Mouse (Mus musculus) intestine, embryonic 16.5 days (tissue): ENCODE results near the gene Ankrd54. TPM values are rescaled to one million over a fixed set of nuclear protein-coding genes. Genes with fewer than 3 reads are reported as not detected.
A peak's percentile ranks its signal among the peaks of the same experiment; 100 is the strongest.

ENCODE experiments used
- ATAC-seq: fragments of 200-750 bp; cut with Nextera tagmentation; 2 replicates; pipeline ENCODE4 v1.8.0; 2017; ENCODE audit warnings: moderate TSS enrichment, moderate library complexity
- H3K27ac ChIP-seq: fragments of 300-500 bp; sonication (generic); 2 replicates; pipeline ENCODE4 v1.5.1; 2014; ENCODE audit warnings: mild to moderate bottlenecking, low read length
- H3K27me3 ChIP-seq: fragments of 300-500 bp; sonication (generic); replicated peaks from 2 replicates; pipeline ENCODE4 v1.6.1; 2014; ENCODE audit warnings: low read length, control low read depth, mixed read lengths; ENCODE audit not compliant: control insufficient read depth, insufficient read depth
- H3K36me3 ChIP-seq: fragments of 300-500 bp; sonication (generic); 2 replicates; pipeline ENCODE4 v1.6.1; 2014; ENCODE audit warnings: low read length, control low read depth; ENCODE audit not compliant: control insufficient read depth, insufficient read depth
- H3K4me1 ChIP-seq: fragments of 300-500 bp; sonication (generic); 2 replicates; pipeline ENCODE4 v1.6.1; 2014; ENCODE audit warnings: low read length, control low read depth, mixed read lengths; ENCODE audit not compliant: control insufficient read depth, insufficient read depth
- H3K4me2 ChIP-seq: fragments of 300-500 bp; sonication (generic); 2 replicates; pipeline ENCODE4 v1.6.1; 2014; ENCODE audit warnings: low read depth, low read length, control low read depth
- H3K4me3 ChIP-seq: fragments of 300-500 bp; sonication (generic); 2 replicates; pipeline ENCODE4 v1.5.1; 2014; ENCODE audit warnings: mild to moderate bottlenecking, low read length
- H3K9ac ChIP-seq: fragments of 300-500 bp; sonication (generic); 2 replicates; pipeline ENCODE4 v1.6.1; 2014; ENCODE audit warnings: low read depth, low read length
- H3K9me3 ChIP-seq: fragments of 300-500 bp; sonication (generic); 2 replicates; pipeline ENCODE4 v1.6.1; 2016; ENCODE audit warnings: low read length, control low read depth; ENCODE audit not compliant: control insufficient read depth
- WGBS: fragments of 180-500 bp; shearing (Covaris S2); extraction: QIAGEN DNeasy Blood & Tissue Kit; methylation state at CpG from one replicate; pipeline ENCODE4 v1.1.7; 2014; 5-methylcytosine and 5-hydroxymethylcytosine counted together
- polyA plus RNA-seq: library from polyadenylated mRNA; unstranded; fragments of >200 nt; fragmentation: Nextera tagmentation; extraction: Ambion mirVana; gene quantifications from 2 replicates; pipeline ENCODE4 v1.2.1, GENCODE M21; 2015

Gene Ankrd54
- polyA plus RNA-seq: 56.4 and 57.5 TPM in 2 replicates

- Histone ChIP-seq H3K9ac (peak within 1 kb of the TSS; percentile 90), H3K27me3 (no peaks in the 10 kb centered on the region), H3K9me3 (no peaks in the 10 kb centered on the region), H3K4me2 (peak within 1 kb of the TSS; percentile 70), H3K27ac (peak within 1 kb of the TSS; percentile 61), H3K36me3 (peaks cover 9% of the 10 kb centered on the region; the same call in 1 of the 2 replicates), H3K4me1 (peaks cover 17% of the 10 kb centered on the region), H3K4me3 (peak within 1 kb of the TSS; percentile 88)
- under 1% methylated on average over 80 of the region's 80 CpGs for WGBS
- peak; percentile 99 for ATAC-seq
Observed at GRCm38 (mm10) chr15:79062376-79063159, at the start of gene Ankrd54. Gene Ankrd54 (minus strand): TSS chr15:79062893.

- 78% methylated on average over 4 of the region's 4 CpGs for WGBS
- H3K4me1 ChIP-seq: peaks cover 22% of the 10 kb centered on the region
- H3K9ac ChIP-seq: no peak overlapping the region
- no peak overlapping the region for H3K4me3 ChIP-seq
- H3K27me3 ChIP-seq: no peaks in the 10 kb centered on the region
- ATAC-seq: no peak
- no peak overlapping the region for H3K4me2 ChIP-seq
- no peaks in the 10 kb centered on the region for H3K9me3 ChIP-seq
- H3K27ac ChIP-seq: no peak overlapping the region
- no peaks in the 10 kb centered on the region for H3K36me3 ChIP-seq
Observed at GRCm38 (mm10) chr15:79111774-79112173, 49.1 kb upstream of the Ankrd54 start.

- Histone ChIP-seq H3K4me1 (peaks cover 22% of the 10 kb centered on the region), H3K27ac (no peak overlapping the region), H3K9me3 (no peaks in the 10 kb centered on the region), H3K4me3 (peak overlapping the region; percentile 85), H3K36me3 (no peaks in the 10 kb centered on the region), H3K27me3 (no peaks in the 10 kb centered on the region), H3K9ac (peak overlapping the region; percentile 84), H3K4me2 (peak overlapping the region; percentile 96)
- 66% methylated on average over 2 of the region's 2 CpGs for WGBS
- no peak for ATAC-seq
Observed at GRCm38 (mm10) chr15:79110528-79110927, 47.8 kb upstream of the Ankrd54 start.

GRCm38 (mm10) chr15:79110031-79110430 lies 47.3 kb upstream of the Ankrd54 start:
- Histone ChIP-seq H3K27ac (no peak overlapping the region), H3K4me1 (peaks cover 22% of the 10 kb centered on the region), H3K9ac (peak overlapping the region; percentile 84), H3K27me3 (no peaks in the 10 kb centered on the region), H3K4me2 (peak overlapping the region; percentile 96), H3K36me3 (no peaks in the 10 kb centered on the region), H3K9me3 (no peaks in the 10 kb centered on the region), H3K4me3 (peak overlapping the region; percentile 85)
- no peak for ATAC-seq
- WGBS: 22% methylated on average over 9 of the region's 9 CpGs

GRCm38 (mm10) chr15:79109321-79109934 lies 46.7 kb upstream of the Ankrd54 start:
- Histone ChIP-seq H3K4me1 (peaks cover 22% of the 10 kb centered on the region), H3K9ac (peak overlapping the region; percentile 84), H3K4me2 (peak overlapping the region; percentile 96), H3K9me3 (no peaks in the 10 kb centered on the region), H3K36me3 (no peaks in the 10 kb centered on the region), H3K4me3 (peak overlapping the region; percentile 85), H3K27ac (peak overlapping the region; percentile 85), H3K27me3 (no peaks in the 10 kb centered on the region)
- ATAC-seq: peak; percentile 68
- under 1% methylated on average over 46 of the region's 46 CpGs for WGBS

GRCm38 (mm10) chr15:79108421-79109320 lies 46.0 kb upstream of the Ankrd54 start, which contains the start of gene Micall1:
Gene Micall1 (plus strand): TSS chr15:79108898.
- no peaks in the 10 kb centered on the region for H3K27me3 ChIP-seq
- WGBS: under 1% methylated on average over 73 of the region's 85 CpGs

GRCm38 (mm10) chr15:79107966-79108365 lies 45.3 kb upstream of the Ankrd54 start:
- peak overlapping the region; percentile 85 for H3K27ac ChIP-seq
- peak overlapping the region; percentile 85; the same call in 1 of the 2 replicates for H3K4me3 ChIP-seq
- H3K4me2 ChIP-seq: peak overlapping the region; percentile 96
- WGBS: 22% methylated on average over 7 of the region's 7 CpGs
- peaks cover 22% of the 10 kb centered on the region for H3K4me1 ChIP-seq
- H3K27me3 ChIP-seq: no peaks in the 10 kb centered on the region
- H3K36me3 ChIP-seq: no peaks in the 10 kb centered on the region
- ATAC-seq: no peak
- peak overlapping the region; percentile 84 for H3K9ac ChIP-seq
- no peaks in the 10 kb centered on the region for H3K9me3 ChIP-seq

More at GRCm38 (mm10) chr15:79108421-79109320, 46.0 kb upstream of the Ankrd54 start, which contains the start of gene Micall1:
- peak; percentile 89 for ATAC-seq
- Histone ChIP-seq H3K9me3 (no peaks in the 10 kb centered on the region), H3K4me3 (peak within 1 kb of the TSS; percentile 85), H3K4me2 (peak within 1 kb of the TSS; percentile 96), H3K9ac (peak within 1 kb of the TSS; percentile 84), H3K4me1 (peaks cover 22% of the 10 kb centered on the region), H3K36me3 (no peaks in the 10 kb centered on the region), H3K27ac (peak within 1 kb of the TSS; percentile 85)

GRCm38 (mm10) chr15:79105804-79106203 lies 43.1 kb upstream of the Ankrd54 start:
- Histone ChIP-seq H3K4me2 (no peak overlapping the region), H3K9me3 (no peaks in the 10 kb centered on the region), H3K4me3 (no peak overlapping the region), H3K27ac (no peak overlapping the region), H3K9ac (no peak overlapping the region), H3K27me3 (no peaks in the 10 kb centered on the region), H3K36me3 (no peaks in the 10 kb centered on the region), H3K4me1 (peaks cover 17% of the 10 kb centered on the region)
- ATAC-seq: no peak
- 51% methylated on average over 2 of the region's 2 CpGs for WGBS

- no peak overlapping the region for H3K27ac ChIP-seq
- no peak overlapping the region for H3K4me2 ChIP-seq
Observed at GRCm38 (mm10) chr15:79103264-79103663, 40.6 kb upstream of the Ankrd54 start.

More at GRCm38 (mm10) chr15:79103264-79103663, 40.6 kb upstream of the Ankrd54 start:
- Histone ChIP-seq H3K9me3 (no peaks in the 10 kb centered on the region), H3K36me3 (no peaks in the 10 kb centered on the region), H3K4me1 (peaks cover 13% of the 10 kb centered on the region), H3K4me3 (no peak overlapping the region), H3K27me3 (no peaks in the 10 kb centered on the region), H3K9ac (no peak overlapping the region)
- ATAC-seq: no peak
- WGBS: 80% methylated on average over 10 of the region's 10 CpGs
